Mouse (Mus musculus) neural tube, embryonic 14.5 days (tissue): ENCODE data around the gene Gm45753. TPM values are rescaled to one million over a fixed set of nuclear protein-coding genes. Genes with fewer than 3 reads are reported as not detected.

Experiments used
- ATAC-seq: fragments of 200-750 bp; cut with Nextera tagmentation; 2 replicates; pipeline ENCODE4 v1.8.0; 2017; ENCODE audit warnings: low read depth, mild to moderate bottlenecking, moderate TSS enrichment, moderate library complexity
- H3K27ac ChIP-seq: fragments of 300-500 bp; sonication (generic); 2 replicates; pipeline ENCODE4 v1.5.1; 2014; ENCODE audit warnings: low read depth, mild to moderate bottlenecking, control low read depth, low read length, moderate library complexity, mixed read lengths
- H3K27me3 ChIP-seq: fragments of 300-500 bp; sonication (generic); 2 replicates; pipeline ENCODE4 v1.6.1; 2014; ENCODE audit warnings: low read length; ENCODE audit not compliant: control insufficient read depth, insufficient read depth
- H3K36me3 ChIP-seq: fragments of 300-500 bp; sonication (generic); 2 replicates; pipeline ENCODE4 v1.6.1; 2014; ENCODE audit warnings: low read length, mixed read lengths; ENCODE audit not compliant: control insufficient read depth, insufficient read depth
- H3K4me1 ChIP-seq: fragments of 300-500 bp; sonication (generic); 2 replicates; pipeline ENCODE4 v1.6.1; 2014; ENCODE audit warnings: low read length; ENCODE audit not compliant: control insufficient read depth, insufficient read depth
- H3K4me2 ChIP-seq: fragments of 300-500 bp; sonication (generic); 2 replicates; pipeline ENCODE4 v1.6.1; 2014; ENCODE audit warnings: mild to moderate bottlenecking, low read depth, low read length, control low read depth
- H3K4me3 ChIP-seq: fragments of 300-500 bp; sonication (generic); 2 replicates; pipeline ENCODE4 v1.5.1; 2014; ENCODE audit warnings: low read depth, low read length, control low read depth, mixed read lengths
- H3K9ac ChIP-seq: fragments of 300-500 bp; sonication (generic); replicated peaks from 2 replicates; pipeline ENCODE4 v1.6.1; 2014; ENCODE audit warnings: low read depth, mild to moderate bottlenecking, control low read depth, low read length, mixed read lengths
- H3K9me3 ChIP-seq: fragments of 300-500 bp; sonication (generic); 2 replicates; pipeline ENCODE4 v1.6.1; 2016; ENCODE audit warnings: low read length; ENCODE audit not compliant: control insufficient read depth
- WGBS: fragments of 180-500 bp; shearing (Covaris S2); extraction: QIAGEN DNeasy Blood & Tissue Kit; methylation state at CpG from one replicate; pipeline ENCODE4 v1.1.7; 2014; 5-methylcytosine and 5-hydroxymethylcytosine counted together
- polyA plus RNA-seq: library from polyadenylated mRNA; unstranded; fragments of >200 nt; fragmentation: Nextera tagmentation; extraction: Ambion mirVana; gene quantifications from 2 replicates; pipeline ENCODE4 v1.2.1, GENCODE M21; 2014

Gene Gm45753
- polyA plus RNA-seq, 1 experiment from 2014 or later: not detected

DNA sequence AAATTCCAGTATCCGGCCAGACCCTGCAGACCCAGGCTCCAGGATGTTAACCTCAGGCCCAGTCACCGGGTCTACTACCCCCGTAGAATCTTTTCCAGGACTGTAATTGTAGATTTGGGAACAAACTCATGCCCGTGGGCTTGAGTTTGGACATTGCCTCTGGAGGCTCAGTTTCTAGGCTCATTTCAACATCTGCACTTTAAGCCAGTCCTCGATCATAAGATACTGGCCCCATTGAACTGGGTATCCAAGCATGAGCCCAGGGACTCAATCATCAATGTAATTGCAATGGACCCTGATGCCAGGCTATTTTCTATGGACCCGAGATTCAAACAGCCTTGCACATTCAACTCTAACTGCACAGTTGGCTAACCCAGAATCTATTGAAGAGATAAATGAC, 13.0 kb downstream of the Gm45753 start:
- no peaks in the 10 kb centered on the region for H3K9me3 ChIP-seq
- H3K36me3 ChIP-seq: no peaks in the 10 kb centered on the region
- H3K27ac ChIP-seq: no peak overlapping the region
- ATAC-seq: no peak
- WGBS: 90% methylated on average over 6 of the region's 6 CpGs
- H3K4me2 ChIP-seq: no peak overlapping the region
- H3K4me1 ChIP-seq: no peaks in the 10 kb centered on the region
- H3K9ac ChIP-seq: no peak overlapping the region
- H3K4me3 ChIP-seq: no peak overlapping the region
- no peaks in the 10 kb centered on the region for H3K27me3 ChIP-seq

DNA sequence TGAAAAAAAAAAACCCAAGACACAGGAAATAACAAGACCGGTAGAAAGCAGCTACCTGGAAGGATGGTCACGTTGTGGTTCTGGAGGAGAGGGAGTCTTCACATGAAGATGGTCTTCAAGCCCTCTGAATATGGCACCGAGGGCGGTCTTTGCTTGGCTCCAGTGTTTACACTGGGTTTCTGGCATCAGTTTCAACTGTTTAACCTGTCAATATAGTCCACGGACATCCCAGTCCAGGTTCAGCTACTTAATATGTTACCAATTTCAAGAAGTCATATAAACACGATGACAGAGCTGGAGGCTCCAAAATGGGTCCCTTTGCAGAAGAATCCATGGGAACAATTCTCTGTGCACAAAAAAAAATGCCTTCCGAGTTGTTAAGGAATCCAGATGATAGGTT, 13.6 kb downstream of the Gm45753 start, which contains the start of gene Klkb1:
Gene Klkb1 (minus strand): TSS at position 173 of the 400 bp plus-strand sequence.
- Histone ChIP-seq H3K9me3 (no peaks in the 10 kb centered on the region), H3K4me3 (no peak within 1 kb of the TSS), H3K4me1 (no peaks in the 10 kb centered on the region), H3K36me3 (no peaks in the 10 kb centered on the region), H3K4me2 (no peak within 1 kb of the TSS), H3K27ac (no peak within 1 kb of the TSS), H3K9ac (no peak within 1 kb of the TSS), H3K27me3 (no peaks in the 10 kb centered on the region)
- 94% methylated on average over 7 of the region's 7 CpGs for WGBS
- no peak for ATAC-seq

DNA sequence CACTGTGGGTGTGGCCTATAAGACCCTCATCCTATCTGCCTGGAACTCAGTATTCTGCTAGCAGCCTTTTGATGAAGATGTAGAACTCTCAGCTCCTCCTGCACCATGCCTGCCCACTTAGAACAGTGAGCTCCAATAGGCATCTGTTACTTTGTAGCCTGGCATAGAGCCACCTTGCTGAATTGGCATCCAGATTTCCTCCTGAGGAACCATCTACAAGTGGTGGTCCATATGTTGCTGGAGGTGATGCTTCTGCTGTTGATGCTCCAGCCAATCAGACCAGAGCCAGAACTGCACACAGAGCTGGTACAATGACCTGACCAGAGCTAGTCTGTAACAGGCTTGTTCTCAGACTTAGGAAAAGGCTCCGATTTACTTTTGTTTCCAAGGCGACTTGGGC, 16.5 kb downstream of the Gm45753 start:
- H3K27me3 ChIP-seq: no peaks in the 10 kb centered on the region
- H3K27ac ChIP-seq: no peak overlapping the region
- H3K4me1 ChIP-seq: no peaks in the 10 kb centered on the region
- WGBS: 79% methylated on average over 2 of the region's 2 CpGs
- no peak overlapping the region for H3K9ac ChIP-seq
- ATAC-seq: no peak
- H3K4me2 ChIP-seq: no peak overlapping the region
- no peaks in the 10 kb centered on the region for H3K9me3 ChIP-seq
- H3K4me3 ChIP-seq: no peak overlapping the region
- H3K36me3 ChIP-seq: no peaks in the 10 kb centered on the region

DNA sequence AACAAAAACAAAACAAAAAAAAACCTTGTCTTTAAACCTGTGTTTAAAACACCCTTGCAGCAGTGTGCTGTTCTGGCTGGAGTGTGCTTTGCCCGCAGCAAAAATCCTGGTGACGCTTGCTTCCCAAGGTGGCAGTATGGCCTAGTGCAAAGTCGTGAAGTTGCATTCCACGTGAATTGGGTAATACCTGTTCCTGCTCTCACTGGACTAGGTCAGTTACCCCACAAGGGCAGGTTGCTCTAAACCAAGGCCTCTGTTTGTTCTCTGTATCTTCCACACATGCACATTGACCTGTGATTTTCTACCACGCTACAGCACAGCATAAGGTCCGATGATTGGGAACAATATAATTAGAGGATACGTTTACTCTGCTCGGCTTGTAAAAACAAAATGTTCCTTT, 26.6 kb downstream of the Gm45753 start:
- Histone ChIP-seq H3K27ac (no peak overlapping the region), H3K36me3 (no peaks in the 10 kb centered on the region), H3K4me2 (no peak overlapping the region), H3K27me3 (no peaks in the 10 kb centered on the region), H3K4me1 (no peaks in the 10 kb centered on the region), H3K9me3 (no peaks in the 10 kb centered on the region), H3K9ac (no peak overlapping the region), H3K4me3 (no peak overlapping the region)
- ATAC-seq: no peak
- 78% methylated on average over 8 of the region's 8 CpGs for WGBS

DNA sequence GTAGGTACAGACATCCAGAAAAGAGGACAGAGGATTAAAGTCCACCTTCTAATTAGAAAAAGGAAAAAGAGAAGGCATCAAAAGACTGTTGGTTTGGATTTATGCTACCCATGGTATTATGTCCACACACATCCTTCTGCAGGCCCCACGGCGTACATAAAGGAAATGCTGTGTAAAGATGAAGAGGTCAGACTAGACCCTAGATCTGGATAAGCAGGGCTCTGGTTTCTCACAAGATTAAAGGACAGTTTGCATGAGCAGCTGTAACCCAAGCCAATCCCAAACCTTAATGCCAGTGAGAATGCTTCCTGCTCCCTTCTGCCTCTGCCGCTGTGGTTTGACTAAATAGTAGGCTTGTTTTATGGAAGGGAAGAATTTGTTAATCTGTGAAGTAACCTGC, 30.8 kb downstream of the Gm45753 start:
- Histone ChIP-seq H3K9ac (no peak overlapping the region), H3K27me3 (no peaks in the 10 kb centered on the region), H3K4me2 (no peak overlapping the region), H3K27ac (no peak overlapping the region), H3K9me3 (no peaks in the 10 kb centered on the region), H3K4me1 (no peaks in the 10 kb centered on the region), H3K36me3 (no peaks in the 10 kb centered on the region), H3K4me3 (no peak overlapping the region)
- no peak for ATAC-seq
- WGBS: 85% methylated on average over 3 of the region's 3 CpGs

DNA sequence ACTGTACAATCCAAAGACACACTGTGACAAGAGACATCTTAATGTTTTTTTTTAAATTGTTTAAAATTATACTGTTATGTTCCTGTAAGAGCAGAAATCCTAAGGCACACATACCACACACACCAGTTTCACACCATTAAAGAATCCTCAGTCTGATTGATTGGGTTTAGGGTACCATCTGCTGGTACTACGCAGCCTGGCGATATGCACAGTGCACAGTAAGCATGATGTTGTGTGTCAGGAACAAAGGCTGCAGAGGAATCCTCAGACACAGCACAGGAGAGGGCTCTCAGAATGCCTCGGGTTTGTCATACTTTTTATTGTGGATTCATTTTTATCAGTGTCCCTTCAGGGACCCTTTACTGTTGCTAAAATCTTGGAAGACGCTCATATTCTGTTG, 33.9 kb downstream of the Gm45753 start:
- WGBS: 73% methylated on average over 4 of the region's 4 CpGs
- no peaks in the 10 kb centered on the region for H3K36me3 ChIP-seq
- H3K9me3 ChIP-seq: no peaks in the 10 kb centered on the region
- no peaks in the 10 kb centered on the region for H3K4me1 ChIP-seq
- no peak overlapping the region for H3K4me3 ChIP-seq
- no peak overlapping the region for H3K4me2 ChIP-seq
- H3K27me3 ChIP-seq: no peaks in the 10 kb centered on the region
- no peak overlapping the region for H3K27ac ChIP-seq
- H3K9ac ChIP-seq: no peak overlapping the region
- no peak; the same call in 1 of the 2 replicates for ATAC-seq

DNA sequence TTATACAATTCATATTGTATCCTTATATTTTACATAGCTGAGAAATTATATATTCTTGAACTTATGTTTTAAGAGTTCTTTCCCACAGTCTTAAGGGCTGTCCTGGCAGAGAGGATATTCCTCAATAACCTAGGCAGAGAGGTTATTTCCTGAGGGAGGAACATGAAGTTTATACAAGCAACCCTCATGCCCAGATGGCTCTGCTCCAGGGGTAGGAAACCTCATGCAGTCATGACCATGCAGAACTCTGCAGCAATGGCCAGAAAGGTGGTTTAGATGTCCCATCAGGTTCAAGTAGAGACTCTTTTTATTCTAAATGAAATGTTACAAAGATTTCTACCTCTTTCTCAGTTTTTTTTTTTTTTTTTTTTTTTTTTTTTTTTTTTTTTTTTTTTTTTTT, 39.2 kb downstream of the Gm45753 start:
- no peak for ATAC-seq
- no peak overlapping the region for H3K9ac ChIP-seq
- no peak overlapping the region for H3K27ac ChIP-seq
- H3K27me3 ChIP-seq: no peaks in the 10 kb centered on the region
- no peaks in the 10 kb centered on the region for H3K4me1 ChIP-seq
- H3K36me3 ChIP-seq: no peaks in the 10 kb centered on the region
- H3K4me3 ChIP-seq: no peak overlapping the region
- no peak overlapping the region for H3K4me2 ChIP-seq
- H3K9me3 ChIP-seq: no peaks in the 10 kb centered on the region

DNA sequence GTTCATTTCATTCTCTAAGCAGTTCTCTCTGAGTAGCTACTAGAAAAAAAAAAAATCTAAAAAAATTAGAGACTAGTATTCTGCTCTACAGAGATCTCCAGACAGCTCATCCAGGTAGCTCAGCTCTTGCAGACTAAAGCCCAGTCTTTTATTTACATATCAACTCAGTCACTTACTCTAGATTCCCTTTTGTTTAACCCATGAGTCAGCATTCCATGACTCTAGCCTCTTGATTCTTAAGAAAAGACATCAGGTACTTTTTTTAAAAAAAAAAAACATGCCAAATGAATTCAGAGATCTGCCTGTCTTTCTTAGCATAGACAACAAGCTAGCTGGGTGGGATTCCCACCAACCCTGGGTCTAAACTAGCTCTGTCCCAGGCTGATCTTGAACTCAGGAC, 39.8 kb downstream of the Gm45753 start:
- no peaks in the 10 kb centered on the region for H3K36me3 ChIP-seq
- no peaks in the 10 kb centered on the region for H3K27me3 ChIP-seq
- no peak overlapping the region for H3K27ac ChIP-seq
- H3K4me3 ChIP-seq: no peak overlapping the region
- no peaks in the 10 kb centered on the region for H3K9me3 ChIP-seq
- H3K4me2 ChIP-seq: no peak overlapping the region
- no peak overlapping the region for H3K9ac ChIP-seq
- no peak for ATAC-seq
- H3K4me1 ChIP-seq: no peaks in the 10 kb centered on the region

DNA sequence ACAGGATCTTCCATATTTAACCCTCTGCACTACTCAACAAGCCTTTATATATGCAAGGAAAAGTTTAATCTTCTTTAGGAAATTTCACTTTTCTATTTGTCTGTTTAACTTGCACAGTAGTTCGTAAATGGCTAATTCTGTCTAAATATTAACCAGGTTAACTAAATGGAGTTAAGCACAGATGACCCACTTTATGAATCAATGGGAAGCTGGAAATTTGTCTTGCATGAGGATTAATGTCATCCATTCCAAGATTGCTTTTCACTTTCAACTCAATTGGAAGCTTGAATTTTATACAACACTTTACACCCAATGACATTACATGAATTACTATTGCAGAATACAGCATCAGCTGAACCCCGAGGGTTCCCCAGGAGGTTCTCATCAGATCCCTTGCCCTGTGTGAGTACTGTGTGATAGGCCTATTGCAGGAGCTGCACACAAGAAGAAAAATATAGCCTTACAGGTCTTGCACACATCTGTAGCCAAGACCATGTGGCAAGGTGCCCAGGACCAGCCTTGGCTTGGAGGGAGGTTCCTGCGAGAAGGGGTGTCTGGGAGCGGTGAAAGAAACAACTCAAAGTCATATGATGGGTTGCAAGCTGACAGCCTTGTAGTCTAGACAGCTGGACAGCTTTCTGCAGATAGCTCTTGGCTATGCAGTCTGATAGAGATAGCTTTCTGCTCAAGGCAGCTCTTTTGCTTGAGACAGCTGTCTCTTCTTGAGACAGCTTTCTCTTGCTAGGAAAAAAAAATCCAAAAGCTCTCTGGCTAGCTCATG, 40.5 kb downstream of the Gm45753 start:
- no peak overlapping the region for H3K4me3 ChIP-seq
- H3K27ac ChIP-seq: no peak overlapping the region
- no peaks in the 10 kb centered on the region for H3K36me3 ChIP-seq
- no peak for ATAC-seq
- H3K9me3 ChIP-seq: no peaks in the 10 kb centered on the region
- H3K9ac ChIP-seq: no peak overlapping the region
- H3K4me1 ChIP-seq: no peaks in the 10 kb centered on the region
- 84% methylated on average over 4 of the region's 4 CpGs for WGBS
- no peaks in the 10 kb centered on the region for H3K27me3 ChIP-seq
- H3K4me2 ChIP-seq: no peak overlapping the region
